Mouse (Mus musculus): ENCODE measurements at regions not wholly inside any gene's neighbourhood (a gene's known extent, or its start where the extent isn't known, plus 50 kb on each side); places are given as distances from the start of the nearest gene placed in this dataset.
A peak's percentile ranks its signal among the peaks of the same experiment; 100 is the strongest.

GRCm38 (mm10) chr3:51137730-51138312 is 86.4 kb upstream of the Noct start:
- no peaks in the 10 kb centered on the region for H3K9me3 ChIP-seq (replicated peaks)
- TF ChIP-seq GATA2 (IDR thresholded peaks at IDR 0.05; ENCODE audit: borderline replicate concordance, low read depth, low read length) (no peak), GATA1 (IDR thresholded peaks at IDR 0.05; ENCODE audit: borderline replicate concordance, low read length) (no peak), CTCF (IDR thresholded peaks at IDR 0.05; ENCODE audit: low read depth, low read length) (no peak), TAL1 (conservative IDR thresholded peaks at IDR 0.05; ENCODE audit: low read depth, low read length) (no peak)
- no peak overlapping the region for H3K4me3 ChIP-seq (ENCODE audit: low read depth, low read length)
- no peaks in the 10 kb centered on the region for H3K4me1 ChIP-seq (ENCODE audit: insufficient read depth, low read depth, low read length)
- DNase-seq (ENCODE audit: low spot score) (no peak), ATAC-seq (ENCODE audit: extremely low read depth, insufficient number of reproducible peaks, low FRiP score, poor library complexity, severe bottlenecking) (no peak)
- H3K36me3 ChIP-seq (replicated peaks), result no peaks in the 10 kb centered on the region
- no peaks in the 10 kb centered on the region for H3K27me3 ChIP-seq (ENCODE audit: insufficient read depth, low read length)

DNA sequence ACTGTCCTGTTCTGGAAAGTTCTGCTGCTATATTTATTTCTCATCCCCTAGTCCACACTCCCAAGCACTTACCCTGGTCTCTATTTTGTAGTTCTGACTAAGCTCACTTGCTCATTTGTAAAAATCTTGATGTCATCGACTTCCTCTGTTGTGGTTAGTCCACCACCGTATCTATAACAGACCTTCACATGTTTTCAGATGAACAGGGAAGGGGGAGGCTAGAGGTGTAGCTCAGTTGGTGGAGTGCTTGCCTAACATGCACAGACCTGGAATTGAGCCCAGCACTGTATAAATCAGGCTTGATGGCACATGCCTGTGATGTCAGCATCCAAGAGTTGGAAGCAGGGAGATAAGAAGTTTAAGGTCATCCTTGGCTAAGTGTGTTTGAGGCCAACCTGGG is 78.3 kb upstream of the Noct start:
- TF ChIP-seq GATA2 (IDR thresholded peaks at IDR 0.05; ENCODE audit: borderline replicate concordance, low read depth, low read length), result no peak
- TF ChIP-seq POLR2AphosphoS5 (IDR thresholded peaks at IDR 0.05; ENCODE audit: insufficient replicate concordance, low read depth, low read length), result no peak
- no peak for TF ChIP-seq GATA1 (IDR thresholded peaks at IDR 0.05; ENCODE audit: borderline replicate concordance, low read length)
- TF ChIP-seq TAL1 (conservative IDR thresholded peaks at IDR 0.05; ENCODE audit: low read depth, low read length), result no peak
- TF ChIP-seq CTCF (IDR thresholded peaks at IDR 0.05; ENCODE audit: low read depth, low read length), result no peak
- ATAC-seq (ENCODE audit: extremely low read depth, insufficient number of reproducible peaks, low FRiP score, poor library complexity, severe bottlenecking) (no peak), DNase-seq (ENCODE audit: low spot score) (no peak)
- no peaks in the 10 kb centered on the region for H3K36me3 ChIP-seq (replicated peaks)
- H3K4me3 ChIP-seq (ENCODE audit: low read depth, low read length), result no peak overlapping the region
- no peaks in the 10 kb centered on the region for H3K9me3 ChIP-seq (replicated peaks)
- no peaks in the 10 kb centered on the region for H3K4me1 ChIP-seq (ENCODE audit: insufficient read depth, low read depth, low read length)
- H3K27me3 ChIP-seq (ENCODE audit: insufficient read depth, low read length), result no peaks in the 10 kb centered on the region; the same call in 1 of the 2 replicates

DNA sequence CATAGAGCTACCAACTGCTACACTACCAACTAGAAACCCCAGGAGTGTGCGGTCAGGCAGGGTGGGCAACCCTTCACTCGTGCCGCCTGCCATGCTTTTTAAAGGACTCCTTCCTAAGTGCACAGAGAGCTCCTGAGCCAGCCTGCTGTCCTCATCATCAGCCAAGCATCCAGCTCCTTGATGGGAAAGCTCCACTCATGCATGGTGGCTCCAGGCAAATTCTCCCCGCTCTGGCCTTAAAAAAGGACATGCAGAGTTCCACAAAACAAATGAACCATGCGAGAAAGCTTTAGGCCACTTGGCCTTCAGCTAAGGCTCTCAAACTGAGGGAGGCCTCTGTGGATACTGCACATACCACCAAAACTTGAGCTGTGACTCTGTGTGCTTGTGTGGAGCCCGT is 74.2 kb upstream of the Noct start:
- H3K4me1 ChIP-seq (ENCODE audit: insufficient read depth, low read depth, low read length), result no peaks in the 10 kb centered on the region

GRCm38 (mm10) chr3:51151104-51151503 is 73.1 kb upstream of the Noct start:
- ATAC-seq (ENCODE audit: extremely low read depth, insufficient number of reproducible peaks, low FRiP score, poor library complexity, severe bottlenecking) (no peak), DNase-seq (ENCODE audit: low spot score) (no peak)
- H3K9me3 ChIP-seq (replicated peaks), result no peaks in the 10 kb centered on the region
- H3K4me3 ChIP-seq (ENCODE audit: low read depth, low read length), result no peak overlapping the region
- TF ChIP-seq GATA1 (IDR thresholded peaks at IDR 0.05; ENCODE audit: borderline replicate concordance, low read length) (no peak), CTCF (IDR thresholded peaks at IDR 0.05; ENCODE audit: low read depth, low read length) (no peak), TAL1 (conservative IDR thresholded peaks at IDR 0.05; ENCODE audit: low read depth, low read length) (no peak), POLR2AphosphoS5 (IDR thresholded peaks at IDR 0.05; ENCODE audit: insufficient replicate concordance, low read depth, low read length) (no peak), GATA2 (IDR thresholded peaks at IDR 0.05; ENCODE audit: borderline replicate concordance, low read depth, low read length) (no peak)
- no peaks in the 10 kb centered on the region for H3K27me3 ChIP-seq (ENCODE audit: insufficient read depth, low read length)
- no peaks in the 10 kb centered on the region for H3K36me3 ChIP-seq (replicated peaks)
- H3K4me1 ChIP-seq (ENCODE audit: insufficient read depth, low read depth, low read length), result no peaks in the 10 kb centered on the region

More for the DNA sequence above, 74.2 kb upstream of the Noct start:
- no peaks in the 10 kb centered on the region for H3K9me3 ChIP-seq (replicated peaks)
- no peak overlapping the region for H3K4me3 ChIP-seq (ENCODE audit: low read depth, low read length)
- DNase-seq (ENCODE audit: low spot score) (no peak), ATAC-seq (ENCODE audit: extremely low read depth, insufficient number of reproducible peaks, low FRiP score, poor library complexity, severe bottlenecking) (no peak)
- no peaks in the 10 kb centered on the region for H3K36me3 ChIP-seq (replicated peaks)
- no peak for TF ChIP-seq GATA1 (IDR thresholded peaks at IDR 0.05; ENCODE audit: borderline replicate concordance, low read length)
- TF ChIP-seq CTCF (IDR thresholded peaks at IDR 0.05; ENCODE audit: low read depth, low read length), result no peak
- TF ChIP-seq TAL1 (conservative IDR thresholded peaks at IDR 0.05; ENCODE audit: low read depth, low read length), result no peak
- no peak for TF ChIP-seq POLR2AphosphoS5 (IDR thresholded peaks at IDR 0.05; ENCODE audit: insufficient replicate concordance, low read depth, low read length)
- no peak for TF ChIP-seq GATA2 (IDR thresholded peaks at IDR 0.05; ENCODE audit: borderline replicate concordance, low read depth, low read length)
- no peaks in the 10 kb centered on the region for H3K27me3 ChIP-seq (ENCODE audit: insufficient read depth, low read length)

DNA sequence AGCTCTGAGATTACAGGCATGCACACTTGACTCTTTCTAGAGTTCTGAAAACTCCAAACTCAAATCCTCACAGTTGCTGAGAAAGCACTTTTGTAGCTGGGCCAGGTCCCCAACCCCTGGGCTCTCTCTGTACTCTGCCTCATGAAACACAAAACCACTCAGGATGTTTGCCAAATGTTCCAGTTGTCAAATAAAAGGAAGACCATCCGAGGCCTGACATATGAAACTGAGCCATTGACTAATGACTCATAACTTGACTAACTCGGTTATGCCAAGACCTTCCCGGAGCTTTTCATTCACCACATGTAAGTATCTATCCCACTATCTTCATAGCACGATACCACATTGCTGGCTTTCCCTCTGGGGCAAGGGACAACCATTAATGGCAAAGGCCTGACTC is 68.6 kb upstream of the Noct start:
- Histone ChIP-seq H3K36me3 (replicated peaks) (no peaks in the 10 kb centered on the region), H3K4me3 (ENCODE audit: low read depth, low read length) (no peak overlapping the region), H3K4me1 (ENCODE audit: insufficient read depth, low read depth, low read length) (peaks cover 8% of the 10 kb centered on the region), H3K27me3 (ENCODE audit: insufficient read depth, low read length) (peaks cover 2% of the 10 kb centered on the region; the same call in 1 of the 2 replicates), H3K9me3 (replicated peaks) (no peaks in the 10 kb centered on the region)
- DNase-seq (ENCODE audit: low spot score), result no peak
- no peak for ATAC-seq (ENCODE audit: extremely low read depth, insufficient number of reproducible peaks, low FRiP score, poor library complexity, severe bottlenecking)
- TF ChIP-seq CTCF (IDR thresholded peaks at IDR 0.05; ENCODE audit: low read depth, low read length) (no peak), TAL1 (conservative IDR thresholded peaks at IDR 0.05; ENCODE audit: low read depth, low read length) (no peak), GATA2 (IDR thresholded peaks at IDR 0.05; ENCODE audit: borderline replicate concordance, low read depth, low read length) (no peak), POLR2AphosphoS5 (IDR thresholded peaks at IDR 0.05; ENCODE audit: insufficient replicate concordance, low read depth, low read length) (no peak), GATA1 (IDR thresholded peaks at IDR 0.05; ENCODE audit: borderline replicate concordance, low read length) (no peak)

DNA sequence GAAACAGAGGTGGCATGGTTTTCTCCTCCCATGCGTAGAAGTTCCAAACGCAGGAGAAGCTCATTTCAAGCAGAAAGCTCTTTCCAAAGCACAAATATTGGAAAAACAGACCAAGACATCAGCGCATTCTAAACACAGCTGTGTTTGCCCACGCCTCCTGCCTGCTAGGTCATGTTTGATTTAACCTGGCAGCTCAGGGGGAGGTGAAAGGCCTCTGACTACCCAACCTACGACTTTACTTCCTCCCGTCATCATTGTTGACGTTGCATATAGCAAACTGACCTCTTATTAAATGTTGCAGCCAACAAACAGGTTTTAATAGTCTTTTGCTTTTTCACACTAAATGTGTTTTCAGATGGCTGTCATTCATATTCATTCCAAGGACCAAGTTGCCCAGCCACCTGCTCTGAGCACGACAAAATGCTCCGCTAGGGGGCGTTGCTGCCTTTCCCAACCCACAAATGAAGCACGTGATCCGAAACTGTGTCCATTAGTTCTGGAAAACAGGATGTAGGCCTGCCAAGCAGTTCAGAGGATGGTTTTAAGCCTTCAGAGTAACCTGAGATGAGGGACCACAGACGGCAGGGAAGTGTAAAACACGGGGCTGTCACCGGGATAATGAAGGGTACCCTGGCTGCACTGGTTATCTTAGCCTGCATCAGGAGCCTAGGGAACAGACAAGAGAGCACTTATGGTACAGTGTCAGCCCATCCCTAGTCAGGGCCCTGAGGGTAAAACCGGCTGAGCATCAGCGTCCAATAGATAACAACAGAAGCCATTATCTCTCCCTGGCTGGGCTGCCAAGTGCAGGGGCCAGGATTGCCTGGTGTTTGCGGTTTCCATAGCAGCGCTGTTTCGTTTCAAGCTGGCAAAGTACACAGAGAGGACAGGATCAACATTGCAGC is 67.6 kb upstream of the Noct start:
- DNase-seq (ENCODE audit: low spot score) (no peak), ATAC-seq (ENCODE audit: extremely low read depth, insufficient number of reproducible peaks, low FRiP score, poor library complexity, severe bottlenecking) (peak; percentile 22; the same call in 1 of the 2 replicates)
- H3K9me3 ChIP-seq (replicated peaks), result no peaks in the 10 kb centered on the region
- no peaks in the 10 kb centered on the region for H3K36me3 ChIP-seq (replicated peaks)
- H3K27me3 ChIP-seq (ENCODE audit: insufficient read depth, low read length), result peaks cover 4% of the 10 kb centered on the region; the same call in 1 of the 2 replicates
- H3K4me1 ChIP-seq (ENCODE audit: insufficient read depth, low read depth, low read length), result peaks cover 8% of the 10 kb centered on the region
- H3K4me3 ChIP-seq (ENCODE audit: low read depth, low read length), result no peak overlapping the region
- TF ChIP-seq GATA2 (IDR thresholded peaks at IDR 0.05; ENCODE audit: borderline replicate concordance, low read depth, low read length) (no peak), POLR2AphosphoS5 (IDR thresholded peaks at IDR 0.05; ENCODE audit: insufficient replicate concordance, low read depth, low read length) (no peak), GATA1 (IDR thresholded peaks at IDR 0.05; ENCODE audit: borderline replicate concordance, low read length) (no peak), CTCF (IDR thresholded peaks at IDR 0.05; ENCODE audit: low read depth, low read length) (peak; percentile 51; the same call in 1 of the 2 replicates), TAL1 (conservative IDR thresholded peaks at IDR 0.05; ENCODE audit: low read depth, low read length) (no peak)
